Mouse (Mus musculus) bone marrow, adult 2 months (tissue): Measurements from ENCODE around the gene Gm21992.

Experiments used
- CTCF ChIP-seq: fragments of 200-500 bp; IDR thresholded peaks from 2 replicates; pipeline ENCODE4 v1.5.1; 2011; ENCODE audit warnings: low read length, control low read depth; ENCODE audit not compliant: control insufficient read depth, insufficient read depth
- POLR2A ChIP-seq: fragments of 200-500 bp; IDR thresholded peaks from 2 replicates; pipeline ENCODE4 v1.6.1; 2011; ENCODE audit warnings: low read depth, mild to moderate bottlenecking, control low read depth, low read length, borderline replicate concordance; ENCODE audit not compliant: control insufficient read depth

GRCm38 (mm10) chr19:4840848-4841247 lies 29.4 kb upstream of the Gm21992 start:
- TF ChIP-seq POLR2A (no peak), CTCF (no peak)
